Mouse (Mus musculus) testis, postnatal 14 days (tissue): ENCODE data around the gene Zmynd11.
"Not testable (repeated sequence)": the region's sequence is repeated elsewhere in the genome, so short reads cannot be mapped to it uniquely, and the experiment has no call there.

Experiments
- DNase-seq: peaks from one replicate; pipeline ENCODE4 v3.0.0; 2021; ENCODE audit warnings: low spot score

The Zmynd11 gene

DNA sequence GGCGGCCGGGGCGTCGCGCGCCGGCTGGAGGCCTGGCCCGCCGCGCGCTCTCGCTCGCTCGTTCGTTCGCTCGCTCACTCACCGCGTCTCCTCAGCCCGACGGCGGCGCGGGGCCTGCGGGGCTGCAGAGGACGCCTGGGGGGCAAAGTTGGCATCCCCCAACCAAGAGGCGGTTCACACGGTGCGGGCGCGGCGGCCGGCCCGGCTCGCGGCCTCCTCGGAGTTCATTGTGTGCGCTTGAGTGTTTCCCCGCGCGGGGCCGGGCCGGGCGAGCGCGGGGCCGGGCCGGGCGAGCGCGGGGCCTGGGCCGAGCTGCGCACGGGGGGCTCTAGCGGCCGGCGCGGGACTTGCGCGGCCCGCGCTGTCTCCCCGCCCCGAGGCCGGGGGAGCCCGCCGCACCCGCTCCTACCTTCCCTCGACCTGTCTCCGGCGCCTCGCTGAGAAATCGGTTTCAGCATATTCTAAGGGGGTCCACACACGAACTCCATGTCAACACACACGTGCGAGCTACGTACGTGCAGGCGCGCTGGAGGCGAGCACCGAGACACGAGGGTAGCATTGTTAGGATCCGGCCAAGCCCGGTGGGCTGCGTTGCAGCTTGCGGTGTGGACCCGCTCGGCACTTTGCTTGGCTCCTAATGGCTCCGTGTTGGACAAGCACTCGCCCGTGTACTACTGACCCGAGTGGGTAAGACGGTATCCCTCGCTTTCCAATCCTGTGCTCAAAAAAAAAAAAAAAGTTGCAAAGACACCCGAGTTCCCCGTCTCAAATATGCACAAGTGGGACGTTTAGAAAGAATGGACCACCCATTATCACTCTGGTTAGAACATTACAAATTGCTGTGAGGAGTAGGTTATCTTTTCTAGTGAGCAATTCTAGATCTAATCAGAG lies at the start of gene Zmynd11:
Gene Zmynd11, minus strand, starts transcription at position 685 of the 891 bp plus-strand sequence.
- DNase-seq, result peak; percentile 66

- no peak for DNase-seq
Observed at GRCm38 (mm10) chr13:9795889-9796631, 30.9 kb upstream of the Zmynd11 start.

GRCm38 (mm10) chr13:9786050-9786449 lies 20.9 kb upstream of the Zmynd11 start:
- DNase-seq, result no peak

GRCm38 (mm10) chr13:9783717-9784116 lies 18.6 kb upstream of the Zmynd11 start:
- DNase-seq, result no peak

DNA sequence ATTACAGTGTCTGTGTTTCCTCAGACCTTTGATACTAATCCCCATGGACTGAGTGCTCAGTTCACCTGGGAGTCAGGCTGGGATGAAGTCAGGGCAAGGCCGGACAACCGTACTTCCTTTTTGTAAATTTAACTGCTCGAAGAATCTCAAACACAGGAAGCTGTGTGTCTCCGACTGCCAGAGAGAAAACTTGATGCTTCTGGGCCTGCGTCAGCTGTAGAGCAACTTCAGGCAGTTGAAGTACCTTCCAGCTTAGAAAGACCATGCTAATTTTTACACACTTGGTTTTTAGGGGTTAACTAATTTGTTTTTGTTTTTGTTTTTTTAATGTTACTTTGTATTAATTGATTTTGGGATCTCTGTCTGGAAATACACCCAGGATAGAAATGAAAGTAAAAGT lies 10.8 kb upstream of the Zmynd11 start:
- DNase-seq, result no peak

- no peak for DNase-seq
Observed at GRCm38 (mm10) chr13:9774077-9774476, 8.9 kb upstream of the Zmynd11 start.

DNA sequence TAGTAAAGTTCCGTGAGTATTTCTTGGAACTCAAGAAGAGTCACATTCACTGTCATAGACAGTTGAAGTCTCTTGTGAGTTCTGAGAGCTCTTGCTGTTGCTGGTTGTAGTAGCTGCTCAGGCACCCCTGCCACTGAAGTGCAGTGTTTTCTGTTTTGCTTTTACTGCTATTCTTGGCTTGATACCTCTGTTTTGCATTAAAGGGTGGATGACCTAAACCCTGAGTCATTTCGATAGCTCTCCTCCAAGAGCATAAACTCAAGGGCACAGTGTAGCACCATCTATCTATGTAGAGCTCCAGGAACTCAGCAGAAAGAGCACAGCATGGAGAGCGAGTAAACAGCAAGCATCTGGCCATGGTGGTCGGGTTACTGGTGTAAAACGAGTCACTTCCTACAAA lies 2.1 kb upstream of the Zmynd11 start:
- no peak for DNase-seq

- no peak for DNase-seq
Observed at GRCm38 (mm10) chr13:9766497-9766896, 1.4 kb upstream of the Zmynd11 start.

DNA sequence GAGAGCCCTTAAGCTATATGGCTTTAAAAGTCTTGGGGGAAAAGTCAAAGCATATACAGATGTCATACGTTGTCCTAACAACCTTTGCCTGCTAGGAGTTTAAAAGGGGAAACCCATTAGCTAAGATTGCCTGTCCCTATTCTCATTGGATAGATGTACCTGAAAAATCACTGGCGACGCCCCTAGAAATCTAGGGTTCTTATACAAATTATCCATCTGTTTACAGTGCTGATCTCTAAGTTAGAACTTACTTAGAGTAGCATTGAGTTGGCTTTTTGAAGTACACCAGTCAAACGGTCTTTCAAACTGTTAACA lies 364 bp upstream of the Zmynd11 start:
- DNase-seq, result no peak

- peak; percentile 87 for DNase-seq
Observed at GRCm38 (mm10) chr13:9763828-9764645, 1.1 kb downstream of the Zmynd11 start.

GRCm38 (mm10) chr13:9763100-9763827 lies 1.9 kb downstream of the Zmynd11 start:
- DNase-seq, result peak; percentile 74

GRCm38 (mm10) chr13:9760057-9760456 lies 5.1 kb downstream of the Zmynd11 start:
- no peak for DNase-seq

GRCm38 (mm10) chr13:9757842-9758491 lies 7.2 kb downstream of the Zmynd11 start:
- no peak for DNase-seq

- DNase-seq, result no peak
Observed at GRCm38 (mm10) chr13:9753706-9754105, 11.4 kb downstream of the Zmynd11 start.

GRCm38 (mm10) chr13:9750320-9750719 lies 14.8 kb downstream of the Zmynd11 start:
- no peak for DNase-seq

DNA sequence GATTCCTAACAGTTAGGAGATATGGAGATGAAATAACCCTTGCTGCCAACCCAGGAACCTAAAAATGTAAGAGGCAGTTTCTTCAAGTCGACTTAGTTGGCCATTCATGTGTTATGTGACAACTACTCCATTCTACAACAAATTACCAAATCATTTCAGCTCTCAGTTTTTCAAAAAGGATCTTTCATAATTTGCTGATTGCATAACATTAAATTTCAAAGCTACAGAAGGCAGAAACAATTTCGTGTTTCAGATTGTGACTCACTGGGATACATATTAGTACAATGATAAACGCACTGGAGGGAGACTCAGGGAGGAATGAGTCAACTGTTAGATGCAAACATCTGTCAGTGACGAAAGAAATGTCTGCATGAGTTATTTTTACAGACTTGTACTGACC lies 15.3 kb downstream of the Zmynd11 start:
- no peak for DNase-seq

DNA sequence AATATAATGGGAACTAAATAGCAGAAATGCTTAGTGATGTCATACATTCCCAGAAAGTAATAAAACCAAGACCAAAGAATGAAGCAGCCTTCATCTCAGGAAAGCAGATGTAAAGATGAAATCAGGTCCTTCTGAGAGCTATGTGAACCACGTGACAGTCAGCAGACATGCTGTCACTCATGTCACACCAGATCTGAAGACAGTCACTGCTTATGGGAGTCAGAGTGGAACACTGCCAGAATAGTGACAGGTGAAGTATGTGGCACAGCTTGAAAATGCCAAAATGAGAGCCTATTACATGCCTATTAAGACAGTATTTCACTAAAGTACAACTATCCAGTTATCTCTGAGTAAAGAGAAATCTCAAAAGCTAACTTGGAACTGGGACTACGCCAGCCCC lies 26.9 kb downstream of the Zmynd11 start:
- no peak for DNase-seq

GRCm38 (mm10) chr13:9737024-9737423 lies 28.1 kb downstream of the Zmynd11 start:
- DNase-seq, result no peak

DNA sequence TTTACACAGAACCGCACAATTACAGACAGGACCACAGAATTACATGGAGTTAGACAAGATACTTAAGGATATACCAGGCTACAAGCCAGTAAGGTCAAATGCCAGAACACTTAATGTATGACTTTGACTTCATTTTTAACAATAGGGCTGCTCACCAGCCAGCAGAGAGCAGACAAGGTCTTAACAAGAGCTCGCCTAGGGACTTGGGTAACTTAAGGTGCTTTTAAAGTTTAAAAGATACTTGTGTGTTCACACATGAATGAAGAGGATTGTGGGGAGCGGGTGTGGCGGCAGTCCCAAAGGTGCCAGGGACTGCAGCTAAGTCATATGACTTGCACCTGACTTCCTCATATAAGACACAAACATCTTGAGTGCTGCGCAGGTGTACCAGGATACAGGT lies 32.9 kb downstream of the Zmynd11 start:
- not testable (repeated sequence) for DNase-seq

DNA sequence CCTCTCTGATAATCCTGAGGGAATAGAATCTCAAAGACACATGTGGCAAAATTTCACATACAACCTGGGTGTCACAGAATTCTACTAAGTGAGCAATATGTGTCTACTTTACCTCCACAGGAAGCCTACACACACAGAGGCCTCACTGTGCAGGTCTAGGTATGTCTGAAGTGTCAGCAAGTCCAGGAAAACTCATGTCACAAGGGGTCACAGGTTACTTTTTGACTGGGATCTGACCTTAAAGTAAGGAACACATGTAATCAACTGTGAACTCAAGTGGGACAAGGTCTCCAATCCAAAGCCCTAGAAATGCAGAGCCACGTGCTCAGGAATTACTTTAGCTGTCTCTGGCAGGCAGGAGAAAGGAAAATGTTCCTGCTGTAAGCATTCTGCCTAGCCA lies 36.1 kb downstream of the Zmynd11 start:
- DNase-seq, result no peak

DNA sequence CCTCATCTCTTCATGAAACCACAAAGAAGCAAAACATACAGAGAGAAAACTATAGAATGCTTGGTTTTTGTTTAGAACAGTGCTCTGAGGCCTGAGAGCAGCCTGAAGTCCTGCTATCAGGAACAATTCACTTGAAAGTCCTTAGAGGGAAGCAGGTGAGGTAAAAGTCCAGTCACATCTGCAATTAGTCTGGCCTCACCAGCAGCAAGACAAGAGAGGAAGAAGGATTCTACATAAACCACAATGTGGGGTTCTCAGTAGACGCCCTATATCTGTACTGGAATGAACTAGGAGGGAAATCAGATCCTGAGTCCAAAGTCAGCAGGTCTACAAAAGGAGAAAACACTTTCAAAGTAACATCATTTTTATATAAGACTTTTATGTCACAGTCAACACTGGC lies 49.9 kb downstream of the Zmynd11 start:
- DNase-seq, result no peak
